Mouse (Mus musculus) hindbrain, postnatal 0 days (tissue): ENCODE data around the gene Itga9. TPM values are rescaled to one million over a fixed set of nuclear protein-coding genes. Genes with fewer than 3 reads are reported as not detected.
A peak's percentile ranks its signal among the peaks of the same experiment; 100 is the strongest.

Source experiments
- ATAC-seq: fragments of 200-750 bp; cut with Nextera tagmentation; 2 replicates; pipeline ENCODE4 v1.8.0; 2017; ENCODE audit warnings: mild to moderate bottlenecking, moderate TSS enrichment, moderate library complexity
- DNase-seq: peaks from one replicate; pipeline ENCODE4 v3.0.0-alpha.2; 2015; ENCODE audit warnings: low spot score
- H3K27ac ChIP-seq: fragments of 300-500 bp; sonication (generic); 2 replicates; pipeline ENCODE4 v1.5.1; 2014; ENCODE audit warnings: mild to moderate bottlenecking
- H3K27me3 ChIP-seq: fragments of 300-500 bp; sonication (generic); 2 replicates; pipeline ENCODE4 v1.6.1; 2014; ENCODE audit warnings: low read length, mixed read lengths; ENCODE audit not compliant: insufficient read depth
- H3K36me3 ChIP-seq: fragments of 300-500 bp; sonication (generic); 2 replicates; pipeline ENCODE4 v1.6.1; 2014; ENCODE audit warnings: low read length, mixed read lengths; ENCODE audit not compliant: insufficient read depth
- H3K4me1 ChIP-seq: fragments of 300-500 bp; sonication (generic); 2 replicates; pipeline ENCODE4 v1.6.1; 2014; ENCODE audit warnings: antibody characterized with exemption, low read length, mixed read lengths; ENCODE audit not compliant: insufficient read depth
- H3K4me2 ChIP-seq: fragments of 300-500 bp; sonication (generic); 2 replicates; pipeline ENCODE4 v1.6.1; 2014; ENCODE audit warnings: low read depth, mild to moderate bottlenecking, low read length, moderate library complexity, mixed read lengths
- H3K4me3 ChIP-seq: fragments of 300-500 bp; sonication (generic); 2 replicates; pipeline ENCODE4 v1.5.1; 2014; ENCODE audit warnings: low read length
- H3K9ac ChIP-seq: fragments of 300-500 bp; sonication (generic); replicated peaks from 2 replicates; pipeline ENCODE4 v1.6.1; 2014; ENCODE audit warnings: mild to moderate bottlenecking, low read length, moderate library complexity, mixed read lengths
- H3K9me3 ChIP-seq: fragments of 300-500 bp; sonication (generic); 2 replicates; pipeline ENCODE4 v1.6.1; 2016; ENCODE audit warnings: low read length, mixed read lengths
- CTCF ChIP-seq: IDR thresholded peaks from 2 replicates; pipeline ENCODE4 v1.5.1; 2016; ENCODE audit warnings: antibody characterized with exemption, control low read depth, low read depth
- WGBS: fragments of 180-500 bp; shearing (Covaris S2); extraction: QIAGEN DNeasy Blood & Tissue Kit; methylation state at CpG from one replicate; pipeline ENCODE4 v1.1.7; 2014; 5-methylcytosine and 5-hydroxymethylcytosine counted together
- polyA plus RNA-seq: library from polyadenylated mRNA; unstranded; fragments of >200 nt; fragmentation: Nextera tagmentation; extraction: Ambion mirVana; gene quantifications from 2 replicates; pipeline ENCODE4 v1.2.1, GENCODE M21; 2015
- total RNA-seq: library from RNA; depleted of rRNA; stranded (reverse); fragments of >200 nt; gene quantifications from 2 replicates; pipeline ENCODE4 v1.2.3, GENCODE M21; 2014

Gene Itga9
- total and polyA plus RNA-seq, 2 experiments from 2014 or later = 1.5 to 4.4 TPM

- Histone ChIP-seq H3K36me3 (no peaks in the 10 kb centered on the region), H3K27me3 (no peaks in the 10 kb centered on the region), H3K9me3 (no peaks in the 10 kb centered on the region), H3K9ac (no peak overlapping the region), H3K4me3 (no peak overlapping the region), H3K4me1 (no peaks in the 10 kb centered on the region), H3K27ac (no peak overlapping the region), H3K4me2 (no peak overlapping the region)
- TF ChIP-seq CTCF = no peak
- DNase-seq = no peak
- no peak for ATAC-seq
- WGBS = 78% methylated on average over 7 of the region's 7 CpGs
Observed at GRCm38 (mm10) chr9:118877365-118878008, 271.0 kb downstream of the Itga9 start.

- no peaks in the 10 kb centered on the region for H3K36me3 ChIP-seq
Observed at GRCm38 (mm10) chr9:118878596-118878995, 272.1 kb downstream of the Itga9 start.

GRCm38 (mm10) chr9:118881281-118881945 is 274.9 kb downstream of the Itga9 start:
- Histone ChIP-seq H3K4me1 (no peaks in the 10 kb centered on the region), H3K9ac (no peak overlapping the region), H3K9me3 (no peaks in the 10 kb centered on the region), H3K36me3 (no peaks in the 10 kb centered on the region), H3K27ac (no peak overlapping the region), H3K4me3 (no peak overlapping the region), H3K4me2 (no peak overlapping the region), H3K27me3 (no peaks in the 10 kb centered on the region)
- no peak for ATAC-seq
- peak; percentile 47 for TF ChIP-seq CTCF
- WGBS = 75% methylated on average over 7 of the region's 7 CpGs
- DNase-seq = no peak

More at GRCm38 (mm10) chr9:118878596-118878995, 272.1 kb downstream of the Itga9 start:
- TF ChIP-seq CTCF = no peak
- Histone ChIP-seq H3K4me2 (no peak overlapping the region), H3K27me3 (no peaks in the 10 kb centered on the region), H3K4me3 (no peak overlapping the region), H3K9me3 (no peaks in the 10 kb centered on the region), H3K9ac (no peak overlapping the region), H3K27ac (no peak overlapping the region), H3K4me1 (no peaks in the 10 kb centered on the region)
- DNase-seq = no peak
- WGBS = 89% methylated on average over 11 of the region's 11 CpGs
- ATAC-seq = no peak

GRCm38 (mm10) chr9:118881946-118882284 is 275.4 kb downstream of the Itga9 start:
- Histone ChIP-seq H3K4me2 (no peak overlapping the region), H3K27me3 (no peaks in the 10 kb centered on the region), H3K36me3 (no peaks in the 10 kb centered on the region), H3K4me1 (no peaks in the 10 kb centered on the region), H3K9ac (no peak overlapping the region), H3K9me3 (no peaks in the 10 kb centered on the region), H3K4me3 (no peak overlapping the region), H3K27ac (no peak overlapping the region)
- ATAC-seq (no peak), DNase-seq (no peak)
- no peak for TF ChIP-seq CTCF
- WGBS = 84% methylated on average over 6 of the region's 6 CpGs

- Histone ChIP-seq H3K4me3 (no peak overlapping the region), H3K9me3 (no peaks in the 10 kb centered on the region), H3K27me3 (no peaks in the 10 kb centered on the region), H3K4me2 (no peak overlapping the region), H3K4me1 (no peaks in the 10 kb centered on the region), H3K36me3 (no peaks in the 10 kb centered on the region), H3K9ac (no peak overlapping the region), H3K27ac (no peak overlapping the region)
- DNase-seq (no peak), ATAC-seq (no peak)
- 90% methylated on average over 7 of the region's 7 CpGs for WGBS
- TF ChIP-seq CTCF = no peak
Observed at GRCm38 (mm10) chr9:118883150-118883549, 276.7 kb downstream of the Itga9 start.

- DNase-seq (no peak), ATAC-seq (no peak)
- Histone ChIP-seq H3K4me1 (no peaks in the 10 kb centered on the region), H3K27me3 (no peaks in the 10 kb centered on the region), H3K36me3 (no peaks in the 10 kb centered on the region), H3K4me2 (no peak overlapping the region), H3K9ac (no peak overlapping the region), H3K4me3 (no peak overlapping the region), H3K27ac (no peak overlapping the region), H3K9me3 (no peaks in the 10 kb centered on the region)
- TF ChIP-seq CTCF = no peak
- 77% methylated on average over 6 of the region's 6 CpGs for WGBS
Observed at GRCm38 (mm10) chr9:118885785-118886184, 279.3 kb downstream of the Itga9 start.

GRCm38 (mm10) chr9:118887201-118887600 is 280.7 kb downstream of the Itga9 start:
- no peak overlapping the region for H3K4me3 ChIP-seq
- ATAC-seq = no peak
- H3K27me3 ChIP-seq = no peaks in the 10 kb centered on the region
- no peak overlapping the region for H3K9ac ChIP-seq
- TF ChIP-seq CTCF = no peak
- 82% methylated on average over 7 of the region's 7 CpGs for whole genome bisulfite sequencing
- DNase-seq = no peak
- H3K4me2 ChIP-seq = no peak overlapping the region
- H3K4me1 ChIP-seq = no peaks in the 10 kb centered on the region
- no peaks in the 10 kb centered on the region for H3K36me3 ChIP-seq
- H3K27ac ChIP-seq = no peak overlapping the region
- no peaks in the 10 kb centered on the region for H3K9me3 ChIP-seq
